Mouse (Mus musculus): Measurements from ENCODE around the gene Fgf23. TPM values are rescaled to one million over a fixed set of nuclear protein-coding genes. Genes with fewer than 3 reads are reported as not detected.
A peak's percentile ranks its signal among the peaks of the same experiment; 100 is the strongest.

Fgf23 gene
- total RNA-seq, 2 experiments from 2014 or later = 0.49 to 0.64 TPM

GRCm38 (mm10) chr6:127108368-127109060, 35.8 kb downstream of the Fgf23 start:
- no peak for DNase-seq (ENCODE audit: low spot score in 2 of 2)
- intact Hi-C loops (cut with DNase I) = no loop called here

- intact Hi-C loops (cut with DNase I) = no loop called here
- DNase-seq (ENCODE audit: low spot score in 2 of 2) = peak; percentile 94 to 95
These were observed 36.8 kb downstream of the Fgf23 start, which contains the start of gene Tigar for GRCm38 (mm10) chr6:127109402-127109930. Tigar (minus strand) TSS chr6:127109557.

- DNase-seq (ENCODE audit: low spot score in 2 of 2) = no peak
These were observed 42.2 kb downstream of the Fgf23 start for GRCm38 (mm10) chr6:127114753-127115456.

GRCm38 (mm10) chr6:127122221-127122806, 49.6 kb downstream of the Fgf23 start:
- intact Hi-C loops (cut with DNase I) = no loop called here
- no peak for DNase-seq (ENCODE audit: low spot score in 2 of 2)

More at GRCm38 (mm10) chr6:127114753-127115456, 42.2 kb downstream of the Fgf23 start:
- intact Hi-C loops (cut with DNase I) = no loop called here

GRCm38 (mm10) chr6:127122996-127123395, 50.3 kb downstream of the Fgf23 start:
- intact Hi-C loops (cut with DNase I) = no loop called here
- DNase-seq (ENCODE audit: low spot score in 2 of 2) = no peak

GRCm38 (mm10) chr6:127123506-127123905, 50.8 kb downstream of the Fgf23 start:
- no peak for DNase-seq (ENCODE audit: low spot score in 2 of 2)
- intact Hi-C loops (cut with DNase I) = no loop called here

GRCm38 (mm10) chr6:127129659-127130058, 57.0 kb downstream of the Fgf23 start:
- DNase-seq (ENCODE audit: low spot score in 2 of 2) = no peak
- intact Hi-C loops (cut with DNase I) = no loop called here

GRCm38 (mm10) chr6:127130377-127130776, 57.7 kb downstream of the Fgf23 start:
- DNase-seq (ENCODE audit: low spot score in 2 of 2) = peak in 1 of 2 experiments; percentile 78
- intact Hi-C loops (cut with DNase I) = no loop called here

Other genes with a start within 250 kb of the Fgf23 start
- gene Ndufa9, start 223.8 kb upstream of the Fgf23 start, total RNA-seq (2021) = 100 to 1,000 TPM; 163 to 166 TPM
- gene Akap3, start 219.8 kb upstream of the Fgf23 start, total RNA-seq (2021) = under 1 TPM; 0.19 to 0.24 TPM
- gene Dyrk4, start 151.1 kb upstream of the Fgf23 start, total RNA-seq (2021) = under 1 TPM in 1 of 2 experiments, not detected in 1; 0.37 TPM
- 1 to 10 TPM; 2.7 to 3.6 TPM for gene Rad51ap1, start 133.3 kb upstream of the Fgf23 start, total RNA-seq (2021)
- gene D6Wsu163e, start 132.9 kb upstream of the Fgf23 start, total RNA-seq (2021) = 10 to 100 TPM; 35.1 to 44.9 TPM
- gene Fgf6, start 57.3 kb upstream of the Fgf23 start, total RNA-seq (2021) = not detected
- gene Tigar, start 36.7 kb downstream of the Fgf23 start, total RNA-seq (2021) = 10 to 100 TPM; 24.7 to 25.5 TPM
- 100 to 1,000 TPM; 102 to 106 TPM for gene Ccnd2, start 79.3 kb downstream of the Fgf23 start, total RNA-seq (2021)

All from left cerebral cortex, postnatal 14 days (tissue).